Mouse (Mus musculus) heart, adult 2 months (tissue): ENCODE data around the gene Dusp9. TPM values are rescaled to one million over a fixed set of nuclear protein-coding genes. Genes with fewer than 3 reads are reported as not detected.

Experiments used
- DNase-seq, 2 experiments: peaks; one replicate each; pipeline ENCODE4 v3.0.0; 2021
- H3K27ac ChIP-seq: fragments of 200-600 bp; 2 replicates; pipeline ENCODE4 v1.8.1; 2022
- H3K27me3 ChIP-seq: fragments of 200-500 bp; 2 replicates; pipeline ENCODE4 v1.6.1; 2012; ENCODE audit warnings: mild to moderate bottlenecking, low read length, inconsistent platforms, mixed read lengths; ENCODE audit not compliant: control insufficient read depth, insufficient read depth
- H3K36me3 ChIP-seq: fragments of 200-500 bp; 2 replicates; pipeline ENCODE4 v1.6.1; 2012; ENCODE audit warnings: low read length, inconsistent platforms; ENCODE audit not compliant: control insufficient read depth, insufficient read depth
- H3K4me1 ChIP-seq: fragments of 200-500 bp; 2 replicates; pipeline ENCODE4 v1.6.1; 2011; ENCODE audit warnings: low read length; ENCODE audit not compliant: control insufficient read depth, insufficient read depth
- H3K4me3 ChIP-seq: fragments of 200-600 bp; 2 replicates; pipeline ENCODE4 v1.8.1; 2022
- H3K79me2 ChIP-seq: fragments of 200-500 bp; replicated peaks from 2 replicates; pipeline ENCODE4 v1.6.1; 2012; ENCODE audit warnings: mild to moderate bottlenecking, inconsistent platforms, low read length, moderate library complexity, mixed read lengths; ENCODE audit not compliant: control insufficient read depth, insufficient read depth
- H3K9ac ChIP-seq: fragments of 200-500 bp; 2 replicates; pipeline ENCODE4 v1.6.1; 2012; ENCODE audit warnings: low read depth, mild to moderate bottlenecking, control low read depth, inconsistent platforms, low read length, mixed read lengths
- CTCF ChIP-seq: fragments of 200-600 bp; IDR thresholded peaks from 2 replicates; pipeline ENCODE4 v1.8.1; 2022; ENCODE audit warnings: antibody characterized with exemption, mild to moderate bottlenecking, moderate library complexity
- EP300 ChIP-seq: fragments of 200-500 bp; IDR thresholded peaks from 2 replicates; pipeline ENCODE4 v1.6.1; 2011; ENCODE audit warnings: low read depth, low read length, control low read depth; ENCODE audit not compliant: insufficient read depth
- POLR2A ChIP-seq: fragments of 200-500 bp; IDR thresholded peaks from 2 replicates; pipeline ENCODE4 v1.6.1; 2011; ENCODE audit warnings: mild to moderate bottlenecking, low read depth, low read length, control low read depth; ENCODE audit not compliant: insufficient read depth
- WGBS: fragments of 180-500 bp; shearing (Covaris S2); methylation state at CpG from one replicate; pipeline ENCODE4 v1.1.7; 2018; 5-methylcytosine and 5-hydroxymethylcytosine counted together
- intact Hi-C: fragments of 180-260 bp; cut with DNase I; formaldehyde crosslinking; loops from one replicate; pipeline ENCODE4 v1.15.1; 2025
- polyA plus RNA-seq: library from polyadenylated mRNA; depleted of rRNA; stranded (reverse); fragments of >200 nt; gene quantifications from 2 replicates; pipeline ENCODE4 v1.2.3, GENCODE M21; 2012
- total RNA-seq, 2 experiments: library from RNA; stranded (reverse); gene quantifications; 2 replicates each; pipeline ENCODE4 v1.2.3; 2021

Dusp9 gene
- total and polyA plus RNA-seq, 3 experiments = 0.04 TPM; not detected in 2

- peaks cover 6% of the 10 kb centered on the region for H3K27me3 ChIP-seq
- TF ChIP-seq POLR2A (no peak), CTCF (no peak), EP300 (no peak)
- no peaks in the 10 kb centered on the region for H3K79me2 ChIP-seq
- H3K4me1 ChIP-seq = no peaks in the 10 kb centered on the region
- no peak overlapping the region for H3K9ac ChIP-seq
- no peaks in the 10 kb centered on the region for H3K36me3 ChIP-seq
- no peak for DNase-seq
- intact Hi-C loops = no loop called here
- no peak overlapping the region for H3K27ac ChIP-seq
- no peak overlapping the region for H3K4me3 ChIP-seq
- 20% methylated on average over 41 of the region's 41 CpGs for WGBS
Measured at GRCm38 (mm10) chrX:73639901-73640469, 766 bp downstream of the Dusp9 start.

DNA sequence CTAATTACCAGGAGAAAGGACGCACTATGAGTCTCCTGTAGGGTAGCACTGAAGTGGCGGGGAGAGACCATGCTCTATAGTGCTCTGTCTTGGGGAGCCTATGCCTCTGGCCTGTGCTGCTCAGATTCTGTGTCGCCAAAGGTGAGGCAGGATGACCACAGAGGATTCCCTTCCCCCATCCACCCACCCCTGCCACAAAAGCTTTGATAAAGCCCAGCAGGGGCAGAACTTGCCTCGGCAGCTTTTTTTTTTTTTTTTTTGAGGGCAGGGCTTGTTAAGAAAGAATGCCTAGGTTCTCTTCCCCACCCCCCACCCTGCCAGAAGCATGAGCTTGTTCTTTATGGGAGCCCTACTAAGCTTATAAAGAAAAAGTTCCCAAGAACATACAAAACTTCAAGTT, 5.9 kb downstream of the Dusp9 start:
- no peaks in the 10 kb centered on the region for H3K36me3 ChIP-seq
- H3K79me2 ChIP-seq = no peaks in the 10 kb centered on the region
- H3K9ac ChIP-seq = no peak overlapping the region
- 47% methylated on average over 4 of the region's 4 CpGs for WGBS
- no peaks in the 10 kb centered on the region for H3K4me1 ChIP-seq
- no peak overlapping the region for H3K4me3 ChIP-seq
- peaks cover 3% of the 10 kb centered on the region; the same call in 1 of the 2 replicates for H3K27me3 ChIP-seq
- H3K27ac ChIP-seq = no peak overlapping the region
- TF ChIP-seq POLR2A (no peak), CTCF (no peak), EP300 (no peak)
- no peak for DNase-seq
- intact Hi-C loops = no loop called here

- H3K4me3 ChIP-seq = no peak overlapping the region
- no peak for TF ChIP-seq POLR2A
- no peak for TF ChIP-seq CTCF
- TF ChIP-seq EP300 = no peak
- H3K9ac ChIP-seq = no peak overlapping the region
- no peaks in the 10 kb centered on the region for H3K36me3 ChIP-seq
- no peak overlapping the region for H3K27ac ChIP-seq
- no peak for DNase-seq
- no peaks in the 10 kb centered on the region for H3K27me3 ChIP-seq
- intact Hi-C loops = loop anchor here (5.0 kb wide), 2 partner anchors 59 to 199 kb away; no protein-coding TSS in a partner anchor
- WGBS = 43% methylated on average over 3 of the region's 3 CpGs
- no peaks in the 10 kb centered on the region for H3K4me1 ChIP-seq
- no peaks in the 10 kb centered on the region for H3K79me2 ChIP-seq
Measured at GRCm38 (mm10) chrX:73650869-73651268, 11.7 kb downstream of the Dusp9 start.

- Histone ChIP-seq H3K9ac (no peak overlapping the region), H3K79me2 (no peaks in the 10 kb centered on the region), H3K4me3 (no peak overlapping the region), H3K4me1 (no peaks in the 10 kb centered on the region), H3K27ac (no peak overlapping the region), H3K36me3 (no peaks in the 10 kb centered on the region), H3K27me3 (no peaks in the 10 kb centered on the region)
- 78% methylated on average over 6 of the region's 6 CpGs for WGBS
- TF ChIP-seq POLR2A = no peak
- TF ChIP-seq EP300 = no peak
- no peak for TF ChIP-seq CTCF
- intact Hi-C loops = loop anchor here (5.0 kb wide), 2 partner anchors 61 to 201 kb away; no protein-coding TSS in a partner anchor
- DNase-seq = no peak
Measured at GRCm38 (mm10) chrX:73653392-73653791, 14.2 kb downstream of the Dusp9 start.

DNA sequence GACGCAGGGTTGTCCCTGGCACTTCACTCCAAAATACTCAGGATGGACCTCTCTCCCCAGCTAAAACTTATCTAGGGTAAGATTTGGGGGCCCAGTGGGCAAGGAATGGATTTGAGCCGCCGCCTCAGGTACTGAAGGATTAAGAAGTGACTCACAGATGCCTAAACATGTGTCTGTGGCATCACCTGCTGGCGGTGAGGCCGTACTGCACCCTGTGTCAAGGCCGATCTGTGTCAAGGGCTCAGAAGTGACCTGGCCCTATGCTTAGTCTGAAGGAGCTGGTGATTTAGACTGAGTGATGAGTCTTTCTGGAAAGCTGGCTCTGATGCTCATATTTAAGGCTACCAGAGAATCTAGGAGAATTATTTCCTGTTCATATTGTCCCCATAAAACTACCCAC, 15.0 kb downstream of the Dusp9 start:
- H3K79me2 ChIP-seq = no peaks in the 10 kb centered on the region
- DNase-seq = peak; percentile 47 to 66
- no peak overlapping the region for H3K4me3 ChIP-seq
- no peaks in the 10 kb centered on the region for H3K27me3 ChIP-seq
- H3K36me3 ChIP-seq = no peaks in the 10 kb centered on the region
- intact Hi-C loops = loop anchor here (1.0 to 5.0 kb wide), 4 partner anchors 62 to 202 kb away; no protein-coding TSS in a partner anchor
- no peak overlapping the region for H3K27ac ChIP-seq
- WGBS = 18% methylated on average over 6 of the region's 6 CpGs
- H3K9ac ChIP-seq = no peak overlapping the region
- TF ChIP-seq POLR2A (no peak), EP300 (peak; percentile 83), CTCF (peak; percentile 91)
- no peaks in the 10 kb centered on the region for H3K4me1 ChIP-seq

- intact Hi-C loops = loop anchor here (2.0 kb wide), 1 partner anchor 113 kb away; no protein-coding TSS in a partner anchor
- no peak for DNase-seq
- Histone ChIP-seq H3K4me3 (no peak overlapping the region), H3K27ac (no peak overlapping the region), H3K27me3 (no peaks in the 10 kb centered on the region), H3K79me2 (no peaks in the 10 kb centered on the region), H3K9ac (no peak overlapping the region), H3K4me1 (no peaks in the 10 kb centered on the region), H3K36me3 (no peaks in the 10 kb centered on the region)
- WGBS = 59% methylated on average over 3 of the region's 3 CpGs
- peak; percentile 59 for TF ChIP-seq CTCF
- no peak for TF ChIP-seq POLR2A
Measured at GRCm38 (mm10) chrX:73655529-73655928, 16.3 kb downstream of the Dusp9 start.
